Mouse (Mus musculus): Measurements from ENCODE around the gene Rinl. TPM values are rescaled to one million over a fixed set of nuclear protein-coding genes. Genes with fewer than 3 reads are reported as not detected.

Rinl gene
- total RNA-seq, 1 experiment, result 17.2 TPM

DNA sequence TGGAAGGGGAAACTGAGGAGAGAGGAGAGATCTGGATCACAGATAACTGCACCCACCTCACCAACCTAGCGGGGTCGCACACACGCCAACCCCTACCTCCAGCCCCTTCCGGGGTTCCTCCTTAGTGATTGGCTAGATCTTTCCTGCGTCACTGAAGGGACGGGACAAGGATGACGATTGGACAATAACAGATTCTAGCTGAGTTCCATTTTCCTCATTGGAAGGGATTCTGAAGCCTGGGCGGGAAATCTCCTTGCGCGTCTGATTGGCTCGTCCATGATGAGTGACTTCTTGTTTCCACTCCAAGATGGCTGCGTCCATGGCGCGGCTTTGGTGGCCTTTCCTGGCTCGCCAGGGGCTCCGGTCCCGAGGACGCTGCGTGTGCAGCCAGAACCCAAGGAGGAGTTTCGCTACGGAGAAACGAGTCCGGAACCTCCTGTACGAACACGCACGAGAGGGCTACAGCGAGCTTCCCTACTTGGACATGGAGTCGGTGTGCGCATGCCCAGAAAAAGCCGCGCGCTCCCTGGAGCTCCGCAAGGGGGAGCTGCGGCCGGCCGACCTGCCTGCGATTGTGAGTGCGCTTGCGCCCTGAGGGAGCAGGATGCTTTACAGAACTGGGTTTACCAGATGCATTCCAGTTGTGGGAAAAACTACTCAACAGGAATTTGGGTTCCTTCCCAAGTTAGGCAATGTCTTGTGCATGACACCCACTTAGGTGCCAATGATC is 46.9 kb upstream of the Rinl start, which contains the start of the genes Mrps12 and Sars2:
TSS of gene Mrps12 (minus strand) at position 112 of the 730 bp plus-strand sequence.
TSS of gene Sars2 (plus strand) at position 284 of the 730 bp plus-strand sequence.
- Histone ChIP-seq H3K9me3 (ENCODE audit: control insufficient read depth, insufficient read depth, low read depth, low read length) (no peaks in the 10 kb centered on the region), H3K4me1 (ENCODE audit: control insufficient read depth in 2 of 2, insufficient read depth in 2 of 2, low read length in 2 of 2, poor library complexity in 1 of 2) (peaks cover 6 to 8% of the 10 kb centered on the region in 2 experiments; a peak in 2 of 4 replicates), H3K9ac (ENCODE audit: insufficient read depth, low read depth, low read length, poor library complexity, severe bottlenecking) (peak within 1 kb of the TSS; percentile 84), H3K36me3 (ENCODE audit: control insufficient read depth, insufficient read depth, low read length, poor library complexity, severe bottlenecking) (peaks cover 30% of the 10 kb centered on the region), H3K4me3 (ENCODE audit: insufficient read depth in 1 of 2, low read depth in 1 of 2, low read length in 2 of 2, poor library complexity in 1 of 2, severe bottlenecking in 1 of 2) (peak within 1 kb of the TSS; percentile 83 to 95), H3K27ac (ENCODE audit: insufficient read depth, low read depth, low read length, poor library complexity, severe bottlenecking) (peak within 1 kb of the TSS; percentile 65)
- TF ChIP-seq ZNF384 (IDR thresholded peaks at IDR 0.05; ENCODE audit: low read depth, low read length) (no peak), HCFC1 (IDR thresholded peaks at IDR 0.05; ENCODE audit: borderline replicate concordance, insufficient read depth, low read length) (peak; percentile 72), CHD2 (IDR thresholded peaks at IDR 0.05; ENCODE audit: low read depth, low read length) (peak; percentile 74), ZC3H11A (IDR thresholded peaks at IDR 0.05; ENCODE audit: borderline replicate concordance, low read depth, low read length) (no peak)
- peak; percentile 98 for DNase-seq (ENCODE audit: low read depth, low spot score)
- in situ Hi-C loops (cut with MboI; ENCODE audit: low sequenced_read_pairs in 2 of 2, unreplicated experiment in 2 of 2), result no loop called here

DNA sequence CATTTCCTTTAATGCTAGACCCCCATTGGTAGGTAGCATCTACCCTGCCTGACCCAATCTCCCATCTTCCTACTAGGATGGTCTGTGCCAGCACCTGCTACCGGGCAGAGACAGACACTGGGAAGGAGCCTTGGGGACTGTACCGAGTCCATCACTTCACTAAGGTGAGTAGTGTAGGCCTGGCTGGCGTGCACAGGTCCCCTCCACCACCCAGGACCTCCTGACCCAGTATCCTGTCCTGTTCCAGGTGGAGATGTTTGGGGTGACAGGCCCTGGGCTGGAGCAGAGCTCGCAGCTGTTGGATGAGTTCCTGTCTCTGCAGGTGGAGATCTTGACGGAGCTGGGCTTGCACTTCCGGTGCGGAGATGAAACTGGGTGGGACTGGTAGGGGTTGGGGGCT is 38.8 kb upstream of the Rinl start:
- Histone ChIP-seq H3K36me3 (ENCODE audit: control insufficient read depth, insufficient read depth, low read length, poor library complexity, severe bottlenecking) (peaks cover 41% of the 10 kb centered on the region), H3K4me3 (ENCODE audit: insufficient read depth in 1 of 2, low read depth in 1 of 2, low read length in 2 of 2, poor library complexity in 1 of 2, severe bottlenecking in 1 of 2) (no peak overlapping the region), H3K4me1 (ENCODE audit: control insufficient read depth in 2 of 2, insufficient read depth in 2 of 2, low read length in 2 of 2, poor library complexity in 1 of 2) (peaks cover 0 to 6% of the 10 kb centered on the region in 2 experiments; a peak in 2 of 4 replicates), H3K9me3 (ENCODE audit: control insufficient read depth, insufficient read depth, low read depth, low read length) (no peaks in the 10 kb centered on the region), H3K9ac (ENCODE audit: insufficient read depth, low read depth, low read length, poor library complexity, severe bottlenecking) (no peak overlapping the region), H3K27ac (ENCODE audit: insufficient read depth, low read depth, low read length, poor library complexity, severe bottlenecking) (no peak overlapping the region)
- in situ Hi-C loops (cut with MboI; ENCODE audit: low sequenced_read_pairs in 2 of 2, unreplicated experiment in 2 of 2), result no loop called here
- TF ChIP-seq ZC3H11A (IDR thresholded peaks at IDR 0.05; ENCODE audit: borderline replicate concordance, low read depth, low read length), result no peak
- no peak for DNase-seq (ENCODE audit: low read depth, low spot score)

DNA sequence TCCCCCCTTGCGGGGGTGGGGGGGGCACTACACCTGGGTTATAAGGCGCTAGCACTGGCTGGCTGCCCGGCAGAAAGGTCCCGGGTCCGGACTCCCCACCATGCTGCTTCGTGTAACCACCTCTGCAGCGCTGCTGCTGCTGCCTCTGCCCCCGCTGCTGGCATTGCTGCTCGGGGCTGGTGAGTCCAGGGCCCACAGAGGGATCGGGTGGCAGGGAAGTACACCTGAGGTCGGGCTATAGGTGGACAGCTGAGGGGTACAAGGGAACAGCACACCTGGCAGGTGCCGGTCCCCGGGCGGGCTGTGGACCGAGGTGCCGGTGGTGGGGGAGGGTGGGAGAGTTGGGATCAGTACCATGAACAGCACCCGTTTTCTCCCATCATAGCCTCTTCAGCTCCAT is 32.7 kb upstream of the Rinl start, which contains the start of gene Ccer2:
TSS of gene Ccer2 (plus strand) at position 96 of the 400 bp plus-strand sequence.
- Histone ChIP-seq H3K9me3 (ENCODE audit: control insufficient read depth, insufficient read depth, low read depth, low read length) (no peaks in the 10 kb centered on the region), H3K9ac (ENCODE audit: insufficient read depth, low read depth, low read length, poor library complexity, severe bottlenecking) (no peak within 1 kb of the TSS), H3K27ac (ENCODE audit: insufficient read depth, low read depth, low read length, poor library complexity, severe bottlenecking) (no peak within 1 kb of the TSS), H3K4me1 (ENCODE audit: control insufficient read depth in 2 of 2, insufficient read depth in 2 of 2, low read length in 2 of 2, poor library complexity in 1 of 2) (peaks cover 0 to 10% of the 10 kb centered on the region in 2 experiments; a peak in 2 of 4 replicates), H3K4me3 (ENCODE audit: insufficient read depth in 1 of 2, low read depth in 1 of 2, low read length in 2 of 2, poor library complexity in 1 of 2, severe bottlenecking in 1 of 2) (peak within 1 kb of the TSS; percentile 46 to 62), H3K36me3 (ENCODE audit: control insufficient read depth, insufficient read depth, low read length, poor library complexity, severe bottlenecking) (peaks cover 18% of the 10 kb centered on the region)
- in situ Hi-C loops (cut with MboI; ENCODE audit: low sequenced_read_pairs in 2 of 2, unreplicated experiment in 2 of 2), result no loop called here
- TF ChIP-seq MAFK (IDR thresholded peaks at IDR 0.05; ENCODE audit: insufficient read depth, low read depth, low read length), result no peak
- TF ChIP-seq CHD2 (IDR thresholded peaks at IDR 0.05; ENCODE audit: low read depth, low read length), result no peak
- TF ChIP-seq ZC3H11A (IDR thresholded peaks at IDR 0.05; ENCODE audit: borderline replicate concordance, low read depth, low read length), result no peak
- TF ChIP-seq ZNF384 (IDR thresholded peaks at IDR 0.05; ENCODE audit: low read depth, low read length), result no peak
- no peak for TF ChIP-seq HCFC1 (IDR thresholded peaks at IDR 0.05; ENCODE audit: borderline replicate concordance, insufficient read depth, low read length)
- no peak for DNase-seq (ENCODE audit: low read depth, low spot score)

DNA sequence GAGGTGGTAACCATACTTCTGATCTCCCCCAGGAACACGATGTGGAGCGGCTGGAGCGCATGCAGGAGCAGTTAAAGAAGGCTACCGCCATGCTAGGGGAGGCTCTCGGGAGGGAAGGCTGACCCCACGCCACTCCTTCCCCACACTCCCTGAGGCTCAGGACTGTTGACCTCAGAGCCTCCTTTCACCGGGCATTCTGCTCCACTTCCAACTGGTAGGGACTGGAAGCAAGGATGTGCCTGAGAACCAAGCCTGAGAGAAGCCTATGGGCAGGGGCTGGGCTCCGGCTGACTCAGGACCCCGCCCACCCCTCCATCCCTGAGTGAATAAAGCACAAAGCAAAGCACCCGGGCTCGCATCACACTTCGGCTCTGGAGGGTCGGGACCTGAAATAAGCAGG is 30.1 kb upstream of the Rinl start:
- Histone ChIP-seq H3K9me3 (ENCODE audit: control insufficient read depth, insufficient read depth, low read depth, low read length) (no peaks in the 10 kb centered on the region), H3K27ac (ENCODE audit: insufficient read depth, low read depth, low read length, poor library complexity, severe bottlenecking) (no peak overlapping the region), H3K36me3 (ENCODE audit: control insufficient read depth, insufficient read depth, low read length, poor library complexity, severe bottlenecking) (peaks cover 15% of the 10 kb centered on the region), H3K9ac (ENCODE audit: insufficient read depth, low read depth, low read length, poor library complexity, severe bottlenecking) (no peak overlapping the region), H3K4me3 (ENCODE audit: insufficient read depth in 1 of 2, low read depth in 1 of 2, low read length in 2 of 2, poor library complexity in 1 of 2, severe bottlenecking in 1 of 2) (no peak overlapping the region), H3K4me1 (ENCODE audit: control insufficient read depth in 2 of 2, insufficient read depth in 2 of 2, low read length in 2 of 2, poor library complexity in 1 of 2) (peaks cover 0 to 9% of the 10 kb centered on the region in 2 experiments; a peak in 1 of 4 replicates)
- no peak for TF ChIP-seq MAFK (IDR thresholded peaks at IDR 0.05; ENCODE audit: insufficient read depth, low read depth, low read length)
- TF ChIP-seq HCFC1 (IDR thresholded peaks at IDR 0.05; ENCODE audit: borderline replicate concordance, insufficient read depth, low read length), result no peak
- TF ChIP-seq ZNF384 (IDR thresholded peaks at IDR 0.05; ENCODE audit: low read depth, low read length), result no peak
- TF ChIP-seq ZC3H11A (IDR thresholded peaks at IDR 0.05; ENCODE audit: borderline replicate concordance, low read depth, low read length), result no peak
- no peak for TF ChIP-seq CHD2 (IDR thresholded peaks at IDR 0.05; ENCODE audit: low read depth, low read length)
- in situ Hi-C loops (cut with MboI; ENCODE audit: low sequenced_read_pairs in 2 of 2, unreplicated experiment in 2 of 2), result no loop called here
- DNase-seq (ENCODE audit: low read depth, low spot score), result no peak
